Mouse (Mus musculus) neutrophil, adult 83 days (primary cell): Measurements from ENCODE around the gene Ankdd1a. TPM values are rescaled to one million over a fixed set of nuclear protein-coding genes. Genes with fewer than 3 reads are reported as not detected.

ENCODE experiments used
- total RNA-seq, 2 experiments: library from RNA; stranded (reverse); gene quantifications; one replicate each; pipeline ENCODE4 v1.2.4; 2023

The Ankdd1a gene
- total RNA-seq = under 1 TPM in 1 of 2 experiments, not detected in 1; 0.24 TPM

DNA sequence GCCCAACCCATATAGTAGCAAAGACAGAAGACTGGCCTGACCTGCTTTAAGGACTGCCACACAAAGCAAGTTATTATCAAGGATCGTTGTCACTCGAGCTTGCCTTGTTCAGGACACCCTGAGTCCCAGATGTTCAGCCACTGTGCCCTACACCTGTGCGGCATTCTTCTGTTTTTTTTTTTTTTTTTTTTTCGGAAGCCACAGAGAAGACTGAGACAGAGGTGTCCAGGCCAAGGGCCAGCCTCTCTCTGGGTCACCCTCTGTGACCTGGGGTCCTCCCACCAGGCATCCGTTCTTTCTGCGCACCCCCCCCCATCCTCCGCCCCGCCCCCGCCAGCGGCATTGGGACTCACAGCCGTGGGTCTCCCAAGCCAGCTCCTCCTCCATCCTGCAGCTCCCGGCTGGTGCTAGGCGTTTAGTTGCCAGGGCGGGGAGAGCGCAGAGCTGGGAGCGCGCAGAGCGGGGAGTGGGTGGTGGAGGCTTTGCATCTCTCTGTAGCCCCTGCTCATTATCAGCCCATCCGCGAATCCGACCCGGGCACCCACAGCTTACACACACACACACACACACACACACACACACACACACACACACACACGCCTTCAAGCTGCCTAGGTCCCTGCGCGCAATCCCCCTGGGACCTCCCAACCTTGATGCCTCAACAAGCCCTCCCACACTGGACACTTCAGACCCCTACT lies at the start of gene Ankdd1a:
Gene Ankdd1a, minus strand, starts transcription at position 387 of the 698 bp plus-strand sequence.

DNA sequence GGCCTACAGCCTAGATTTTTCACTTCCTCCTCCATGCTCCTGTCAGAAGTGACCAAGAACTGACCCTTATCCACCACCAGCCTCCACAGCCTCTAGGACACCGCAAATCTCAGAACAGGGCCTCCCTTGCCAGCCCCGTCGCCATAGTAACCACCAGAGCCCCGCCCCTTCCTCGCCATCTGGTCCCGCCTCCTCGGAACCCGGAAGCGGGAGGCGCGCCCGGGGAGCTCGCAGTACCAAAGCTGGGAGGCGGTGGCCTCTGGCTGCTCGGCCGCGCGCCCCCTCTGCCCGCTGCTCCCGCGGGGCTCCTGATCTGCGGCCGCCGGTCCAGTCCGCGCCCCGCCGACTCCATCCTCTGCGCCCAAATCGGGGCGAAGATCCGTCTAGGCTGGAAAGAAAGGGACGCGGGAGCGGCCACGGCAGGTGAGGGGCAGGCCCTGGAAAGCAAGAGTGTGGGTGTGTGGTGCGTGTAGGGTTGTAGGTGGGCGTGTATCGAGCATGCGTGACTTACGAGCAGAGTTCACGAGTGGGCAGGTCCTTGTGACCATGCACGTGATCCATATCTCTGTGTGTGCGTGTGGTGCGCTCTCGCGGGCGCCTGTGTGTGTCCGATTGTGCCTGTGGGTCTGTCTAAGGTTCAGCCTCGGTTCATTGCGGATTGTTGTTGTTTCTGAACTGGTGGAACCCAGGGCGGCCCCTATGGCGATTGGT lies 59.1 kb downstream of the Ankdd1a start, which contains the start of gene Spg21:
Gene Spg21, plus strand, starts transcription at position 216 of the 711 bp plus-strand sequence.

Other genes starting within 250 kb of the Ankdd1a start
- gene Clpx, start 225.9 kb downstream of the Ankdd1a start, total RNA-seq = 10 to 100 TPM; 17.7 to 19.9 TPM
- gene Pdcd7, start 174.1 kb downstream of the Ankdd1a start, total RNA-seq = 10 to 100 TPM; 12.4 to 17.0 TPM
- under 1 TPM in 1 of 2 experiments, not detected in 1; 0.86 TPM for gene Ubap1l, start 159.2 kb downstream of the Ankdd1a start, total RNA-seq
- gene Kbtbd13, start 128.5 kb downstream of the Ankdd1a start, total RNA-seq = not detected
- not detected for gene Rasl12, start 121.7 kb downstream of the Ankdd1a start, total RNA-seq
- not detected for gene Slc51b, start 97.2 kb downstream of the Ankdd1a start, total RNA-seq
- gene Mtfmt, start 84.4 kb downstream of the Ankdd1a start, total RNA-seq = 1 to 10 TPM; 6.0 to 8.0 TPM
- 10 to 100 TPM; 68.9 to 73.7 TPM for gene Spg21, start 59.2 kb downstream of the Ankdd1a start, total RNA-seq
- 100 to 1,000 TPM; 166 to 167 TPM for gene Plekho2, start 59.8 kb upstream of the Ankdd1a start, total RNA-seq
- 10 to 100 TPM; 13.5 to 13.9 TPM for gene Pif1, start 67.0 kb upstream of the Ankdd1a start, total RNA-seq
- gene Rbpms2, start 109.5 kb upstream of the Ankdd1a start, total RNA-seq = 1 to 10 TPM in 1 of 2 experiments, under 1 TPM in 1; 0.29 to 1.7 TPM
- 10 to 100 TPM; 52.7 to 56.4 TPM for gene Oaz2, start 147.8 kb upstream of the Ankdd1a start, total RNA-seq